Mouse (Mus musculus) kidney, adult 2 months (tissue): ENCODE results near the gene Acbd4. TPM values are rescaled to one million over a fixed set of nuclear protein-coding genes. Genes with fewer than 3 reads are reported as not detected.

Experiments used
- DNase-seq: peaks from one replicate; pipeline ENCODE4 v3.0.0; 2021
- H3K27ac ChIP-seq: fragments of 200-500 bp; 2 replicates; pipeline ENCODE4 v1.5.1; 2012; ENCODE audit warnings: low read depth, low read length, control low read depth, inconsistent platforms; ENCODE audit not compliant: insufficient read depth
- H3K27me3 ChIP-seq: fragments of 200-500 bp; replicated peaks from 2 replicates; pipeline ENCODE4 v1.6.1; 2012; ENCODE audit warnings: mild to moderate bottlenecking, moderate library complexity, low read length, inconsistent platforms; ENCODE audit not compliant: control insufficient read depth, insufficient read depth
- H3K36me3 ChIP-seq: fragments of 200-500 bp; 2 replicates; pipeline ENCODE4 v1.6.1; 2012; ENCODE audit warnings: mild to moderate bottlenecking, moderate library complexity, low read length, inconsistent platforms; ENCODE audit not compliant: control insufficient read depth, insufficient read depth
- H3K4me1 ChIP-seq: fragments of 200-500 bp; 2 replicates; pipeline ENCODE4 v1.6.1; 2011; ENCODE audit warnings: low read length; ENCODE audit not compliant: control insufficient read depth, insufficient read depth
- H3K4me3 ChIP-seq: fragments of 200-500 bp; 2 replicates; pipeline ENCODE4 v1.5.1; 2011; ENCODE audit warnings: mild to moderate bottlenecking, low read depth, low read length, control low read depth; ENCODE audit not compliant: insufficient read depth
- CTCF ChIP-seq: fragments of 200-500 bp; conservative IDR thresholded peaks from 2 replicates; pipeline ENCODE4 v1.5.1; 2011; ENCODE audit warnings: low read depth, mild to moderate bottlenecking, control low read depth, low read length, moderate library complexity, mixed read lengths; ENCODE audit not compliant: insufficient read depth, insufficient read length
- POLR2A ChIP-seq: fragments of 200-500 bp; IDR thresholded peaks from one replicate; pipeline ENCODE4 v1.6.1; 2011; ENCODE audit warnings: low read depth, low read length, control low read depth
- WGBS: fragments of 180-500 bp; shearing (Covaris S2); methylation state at CpG from one replicate; pipeline ENCODE4 v1.1.7; 2018; 5-methylcytosine and 5-hydroxymethylcytosine counted together
- polyA plus RNA-seq: library from polyadenylated mRNA; depleted of rRNA; stranded (reverse); fragments of >200 nt; gene quantifications from 2 replicates; pipeline ENCODE4 v1.2.3, GENCODE M21; 2012

The Acbd4 gene
- polyA plus RNA-seq, 1 experiment = 130 TPM

DNA sequence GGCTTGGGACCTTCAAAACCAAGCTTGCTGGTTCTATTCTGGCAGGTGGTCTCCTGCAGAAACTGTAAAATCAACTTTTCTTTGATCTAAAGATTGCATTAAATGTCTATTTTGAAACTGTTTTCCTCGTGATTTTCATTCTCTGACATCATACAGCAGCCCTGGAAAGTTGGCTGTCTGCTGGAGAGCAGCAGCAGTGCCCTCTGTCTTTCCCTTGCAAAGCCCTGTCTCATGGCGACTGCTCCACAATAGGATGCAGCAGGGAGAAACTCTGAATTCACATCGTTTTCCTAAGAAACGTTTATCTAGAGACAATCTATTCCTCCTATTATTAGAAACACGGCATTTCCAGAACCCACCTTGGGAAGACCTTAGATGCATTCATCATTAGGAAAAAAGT, 18.1 kb downstream of the Acbd4 start:
- H3K27me3 ChIP-seq = no peaks in the 10 kb centered on the region
- TF ChIP-seq POLR2A = no peak
- peak; percentile 24; the same call in 1 of the 2 replicates for TF ChIP-seq CTCF
- no peak overlapping the region for H3K27ac ChIP-seq
- DNase-seq = no peak
- 40% methylated on average over 5 of the region's 5 CpGs for WGBS
- peaks cover 6% of the 10 kb centered on the region; the same call in 1 of the 2 replicates for H3K4me1 ChIP-seq
- H3K36me3 ChIP-seq = no peaks in the 10 kb centered on the region
- no peak overlapping the region for H3K4me3 ChIP-seq

DNA sequence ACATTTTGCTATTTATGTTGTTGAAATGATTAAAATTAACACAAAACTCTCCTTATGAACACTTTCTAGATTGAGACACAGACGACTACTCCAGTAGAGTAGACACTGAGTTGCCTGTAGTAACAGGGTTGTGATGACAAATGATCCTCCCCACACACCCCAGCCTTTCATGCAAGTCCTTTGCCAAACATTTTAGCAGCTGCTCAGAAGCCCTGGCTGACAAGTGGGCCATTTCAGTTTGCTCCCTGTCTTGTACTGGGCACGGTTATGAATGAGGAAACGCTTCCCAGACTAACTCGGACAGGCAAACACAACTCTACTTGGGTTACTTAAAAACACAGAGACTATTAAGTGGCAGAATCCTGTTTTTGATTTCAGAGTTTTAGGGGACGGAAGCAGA, 18.8 kb downstream of the Acbd4 start:
- DNase-seq = no peak
- no peak overlapping the region for H3K4me3 ChIP-seq
- no peak overlapping the region for H3K27ac ChIP-seq
- no peaks in the 10 kb centered on the region for H3K27me3 ChIP-seq
- peaks cover 3% of the 10 kb centered on the region; the same call in 1 of the 2 replicates for H3K4me1 ChIP-seq
- 55% methylated on average over 5 of the region's 5 CpGs for WGBS
- no peaks in the 10 kb centered on the region for H3K36me3 ChIP-seq
- TF ChIP-seq CTCF (no peak), POLR2A (no peak)

DNA sequence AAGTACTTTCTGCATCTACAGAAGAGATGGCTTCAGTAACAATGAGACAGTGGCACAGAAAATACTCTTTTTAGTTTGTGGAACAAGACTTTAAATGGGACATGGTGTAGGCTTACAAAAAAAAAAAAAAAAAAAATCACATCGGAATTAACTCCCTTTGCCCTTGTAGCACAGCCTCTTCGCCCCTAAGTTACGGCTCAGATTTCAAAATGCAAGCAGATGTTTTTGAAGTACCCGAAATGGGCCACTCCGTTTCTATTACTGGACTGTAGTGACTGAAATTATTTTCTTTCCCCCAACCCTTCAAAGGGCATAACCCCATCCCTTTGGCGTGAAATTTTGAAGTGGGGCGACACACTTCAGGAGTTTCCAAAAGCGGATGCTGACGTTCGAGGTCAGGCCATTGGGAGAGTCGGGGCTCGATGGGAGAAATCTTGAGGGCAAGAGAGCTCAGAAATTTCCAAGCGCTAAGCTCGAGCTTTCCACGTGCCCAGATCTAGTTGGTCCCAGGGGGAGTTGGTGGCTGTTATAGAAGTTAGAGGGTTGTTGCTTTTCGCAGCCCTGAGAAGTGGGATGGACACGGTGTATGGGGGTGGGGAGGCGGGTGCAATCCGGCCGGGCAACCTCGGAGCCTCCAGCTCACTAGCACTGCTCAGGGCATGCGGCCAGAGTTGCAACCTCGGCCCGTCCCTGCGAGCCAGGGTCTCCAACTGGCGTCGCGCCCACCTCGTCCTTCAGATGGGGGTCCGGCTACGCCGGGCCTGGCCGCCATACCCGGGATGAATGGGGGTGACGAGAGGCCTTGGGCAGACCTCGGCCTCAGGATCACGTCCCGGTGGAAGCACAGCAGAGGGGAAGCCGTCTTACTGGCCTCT, 30.5 kb downstream of the Acbd4 start, which contains the start of gene Hexim2:
TSS of gene Hexim2 (plus strand) at position 729 of the 875 bp plus-strand sequence.
- Histone ChIP-seq H3K4me3 (peak within 1 kb of the TSS; percentile 96), H3K27ac (peak within 1 kb of the TSS; percentile 97), H3K36me3 (no peaks in the 10 kb centered on the region), H3K4me1 (peaks cover 12% of the 10 kb centered on the region), H3K27me3 (no peaks in the 10 kb centered on the region)
- WGBS = under 1% methylated on average over 39 of the region's 39 CpGs
- TF ChIP-seq POLR2A (peak; percentile 11), CTCF (no peak)
- DNase-seq = peak; percentile 68

- Histone ChIP-seq H3K27ac (peak overlapping the region; percentile 97), H3K36me3 (no peaks in the 10 kb centered on the region), H3K27me3 (no peaks in the 10 kb centered on the region), H3K4me3 (peak overlapping the region; percentile 96), H3K4me1 (peaks cover 12% of the 10 kb centered on the region)
- WGBS = under 1% methylated on average over 56 of the region's 58 CpGs
- TF ChIP-seq CTCF (no peak), POLR2A (peak; percentile 36)
- peak; percentile 100 for DNase-seq
These were observed 31.3 kb downstream of the Acbd4 start for GRCm38 (mm10) chr11:103132576-103133455.

DNA sequence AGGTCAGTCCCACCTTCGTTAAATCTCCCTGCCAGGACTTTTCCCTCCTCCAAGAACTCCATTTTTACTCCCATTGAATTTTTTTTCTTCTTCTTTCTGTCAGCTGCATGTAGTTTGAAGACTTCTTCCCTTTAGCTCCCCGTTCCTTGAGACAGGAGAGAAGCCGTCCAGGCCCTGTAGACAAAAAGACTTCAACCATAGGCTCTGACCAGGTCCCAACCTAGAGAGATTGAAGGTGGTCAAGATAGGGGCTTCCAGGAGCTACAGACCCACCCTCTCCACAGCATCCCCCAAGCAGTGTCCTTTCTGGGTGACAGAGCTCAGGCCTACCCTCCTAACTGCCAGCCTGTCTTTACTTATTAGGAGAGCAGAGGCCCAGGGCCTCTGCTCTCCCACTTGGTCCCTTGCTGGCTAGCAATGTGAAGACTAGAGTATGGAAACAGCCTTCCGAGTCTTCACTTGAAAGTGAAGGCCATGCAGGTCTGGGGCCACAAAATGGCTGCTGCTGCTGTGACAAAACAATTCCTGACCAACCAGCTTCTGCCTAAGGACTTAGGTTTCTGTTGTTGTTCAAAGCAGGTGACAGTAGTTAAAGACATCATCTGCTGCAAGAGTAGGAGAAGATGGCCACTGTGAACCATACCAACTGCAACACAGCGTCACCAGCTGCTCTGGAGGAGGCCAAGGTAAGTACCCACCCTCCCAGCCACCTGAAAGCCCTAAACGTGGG, 32.1 kb downstream of the Acbd4 start:
- no peaks in the 10 kb centered on the region for H3K36me3 ChIP-seq
- no peak for TF ChIP-seq CTCF
- TF ChIP-seq POLR2A = no peak
- H3K27me3 ChIP-seq = no peaks in the 10 kb centered on the region
- H3K4me3 ChIP-seq = peak overlapping the region; percentile 36; the same call in 1 of the 2 replicates
- WGBS = 57% methylated on average over 6 of the region's 6 CpGs
- peaks cover 12% of the 10 kb centered on the region for H3K4me1 ChIP-seq
- DNase-seq = no peak
- peak overlapping the region; percentile 74 for H3K27ac ChIP-seq

GRCm38 (mm10) chr11:103134221-103134620, 32.7 kb downstream of the Acbd4 start:
- Histone ChIP-seq H3K27me3 (no peaks in the 10 kb centered on the region), H3K4me1 (peaks cover 12% of the 10 kb centered on the region), H3K36me3 (no peaks in the 10 kb centered on the region), H3K27ac (no peak overlapping the region), H3K4me3 (no peak overlapping the region)
- WGBS = 54% methylated on average over 3 of the region's 3 CpGs
- TF ChIP-seq CTCF (no peak), POLR2A (no peak)
- peak; percentile 34 for DNase-seq
